Mouse (Mus musculus) MEL (cell line): ENCODE results near the gene Cic. TPM values are rescaled to one million over a fixed set of nuclear protein-coding genes. Genes with fewer than 3 reads are reported as not detected.

Experiments
- DNase-seq: peaks from one replicate; pipeline ENCODE4 v3.0.0; 2011; ENCODE audit warnings: low read depth, low spot score
- H3K27ac ChIP-seq: 2 replicates; pipeline ENCODE4 v1.5.1; 2012; ENCODE audit warnings: low read depth, mild to moderate bottlenecking, control low read depth, low read length, moderate library complexity; ENCODE audit not compliant: control insufficient read depth
- H3K27me3 ChIP-seq, 2 experiments: fragments of 150-350 bp in 1 of 2; sonication (generic) in 1 of 2; 2 replicates each; pipeline ENCODE4 v1.6.1; 2012; ENCODE audit warnings: low read length in 2 of 2, mild to moderate bottlenecking in 2 of 2, improper control_type of control experiment in 1 of 2, moderate library complexity in 1 of 2; ENCODE audit not compliant: insufficient read depth in 2 of 2, control insufficient read depth in 1 of 2
- H3K36me3 ChIP-seq, 2 experiments: 2 replicates each; pipeline ENCODE4 v1.6.1; 2012 to 2014; ENCODE audit warnings: low read length in 2 of 2, improper control_type of control experiment in 1 of 2, inconsistent platforms in 1 of 2, mild to moderate bottlenecking in 1 of 2; ENCODE audit not compliant: insufficient read depth in 2 of 2, control insufficient read depth in 1 of 2
- H3K4me1 ChIP-seq, 2 experiments: fragments of 150-350 bp in 1 of 2; sonication (generic) in 1 of 2; 2 replicates each; pipeline ENCODE4 v1.6.1; 2012; ENCODE audit warnings: low read length in 2 of 2, improper control_type of control experiment in 1 of 2, mild to moderate bottlenecking in 1 of 2; ENCODE audit not compliant: insufficient read depth in 2 of 2, control insufficient read depth in 1 of 2
- H3K4me3 ChIP-seq, 2 experiments: fragments of 150-350 bp in 1 of 2; sonication (generic) in 1 of 2; 2 replicates each; pipeline ENCODE4 v1.5.1; 2012; ENCODE audit warnings: low read depth in 2 of 2, low read length in 2 of 2, mild to moderate bottlenecking in 2 of 2, moderate library complexity in 2 of 2, control low read depth in 1 of 2, improper control_type of control experiment in 1 of 2; ENCODE audit not compliant: control insufficient read depth in 1 of 2, insufficient read depth in 1 of 2
- H3K79me2 ChIP-seq: 2 replicates; pipeline ENCODE4 v1.6.1; 2012; ENCODE audit warnings: mild to moderate bottlenecking, low read length, moderate library complexity; ENCODE audit not compliant: control insufficient read depth, poor library complexity, insufficient read depth
- H3K9ac ChIP-seq: 2 replicates; pipeline ENCODE4 v1.6.1; 2012; ENCODE audit warnings: low read depth, mild to moderate bottlenecking, control low read depth, low read length, moderate library complexity; ENCODE audit not compliant: control insufficient read depth, poor library complexity, severe bottlenecking
- H3K9me3 ChIP-seq: fragments of 150-350 bp; sonication (generic); replicated peaks from 2 replicates; pipeline ENCODE4 v1.6.1; 2012; ENCODE audit warnings: mild to moderate bottlenecking, low read length, improper control_type of control experiment, moderate library complexity; ENCODE audit not compliant: insufficient read depth
- CHD1 ChIP-seq: IDR thresholded peaks from 2 replicates; pipeline ENCODE4 v1.6.1; 2012; ENCODE audit warnings: low read depth, mild to moderate bottlenecking, inconsistent platforms, low read length, improper control_type of control experiment
- CHD2 ChIP-seq: IDR thresholded peaks from 2 replicates; pipeline ENCODE4 v1.6.1; 2011; ENCODE audit warnings: low read length, improper control_type of control experiment
- CTCF ChIP-seq, 3 experiments: IDR thresholded peaks in 2 of 3; conservative IDR thresholded peaks in 1 of 3; 2 replicates each; pipeline ENCODE4 v1.5.1; 2011 to 2012; ENCODE audit warnings: low read length in 3 of 3, low read depth in 2 of 3, mild to moderate bottlenecking in 2 of 3, improper control_type of control experiment in 1 of 3, inconsistent platforms in 1 of 3, mixed read lengths in 1 of 3, moderate library complexity in 1 of 3; ENCODE audit not compliant: control insufficient read depth in 1 of 3, insufficient read depth in 1 of 3, poor library complexity in 1 of 3, severe bottlenecking in 1 of 3
- ELF1 ChIP-seq: IDR thresholded peaks from 2 replicates; pipeline ENCODE4 v1.6.1; 2014; ENCODE audit warnings: low read depth, mild to moderate bottlenecking, inconsistent platforms, low read length, improper control_type of control experiment, moderate library complexity
- EP300 ChIP-seq, 2 experiments: IDR thresholded peaks; 2 replicates each; pipeline ENCODE4 v1.6.1; 2011; ENCODE audit warnings: improper control_type of control experiment in 2 of 2, low read length in 2 of 2, low read depth in 1 of 2, mild to moderate bottlenecking in 1 of 2
- ETS1 ChIP-seq: IDR thresholded peaks from 2 replicates; pipeline ENCODE4 v1.6.1; 2012; ENCODE audit warnings: low read depth, mild to moderate bottlenecking, inconsistent platforms, low read length, improper control_type of control experiment, moderate library complexity
- HCFC1 ChIP-seq: IDR thresholded peaks from 2 replicates; pipeline ENCODE4 v1.6.1; 2012; ENCODE audit warnings: low read depth, mild to moderate bottlenecking, inconsistent platforms, low read length, improper control_type of control experiment, moderate library complexity
- JUND ChIP-seq: IDR thresholded peaks from 2 replicates; pipeline ENCODE4 v1.6.1; 2011; ENCODE audit warnings: low read depth, mild to moderate bottlenecking, improper control_type of control experiment, low read length
- KAT2A ChIP-seq: conservative IDR thresholded peaks from 2 replicates; pipeline ENCODE4 v1.6.1; 2012; ENCODE audit warnings: low read depth, low read length, improper control_type of control experiment, inconsistent platforms
- MAFK ChIP-seq: IDR thresholded peaks from 2 replicates; pipeline ENCODE4 v1.6.1; 2011; ENCODE audit warnings: low read depth, mild to moderate bottlenecking, low read length, improper control_type of control experiment, borderline replicate concordance
- NELFE ChIP-seq: IDR thresholded peaks from 2 replicates; pipeline ENCODE4 v1.6.1; 2011; ENCODE audit warnings: low read depth, low read length, improper control_type of control experiment
- POLR2AphosphoS2 ChIP-seq: IDR thresholded peaks from 2 replicates; pipeline ENCODE4 v1.6.1; 2011; ENCODE audit warnings: low read length, improper control_type of control experiment
- RAD21 ChIP-seq: IDR thresholded peaks from 2 replicates; pipeline ENCODE4 v1.6.1; 2011; ENCODE audit warnings: mild to moderate bottlenecking, low read depth, low read length, improper control_type of control experiment
- RCOR1 ChIP-seq: IDR thresholded peaks from 2 replicates; pipeline ENCODE4 v1.6.1; 2012; ENCODE audit warnings: low read depth, mild to moderate bottlenecking, inconsistent platforms, low read length, improper control_type of control experiment
- SIN3A ChIP-seq: IDR thresholded peaks from 2 replicates; pipeline ENCODE4 v1.6.1; 2012; ENCODE audit warnings: low read length, improper control_type of control experiment, inconsistent platforms
- SMC3 ChIP-seq: IDR thresholded peaks from 2 replicates; pipeline ENCODE4 v1.6.1; 2011; ENCODE audit warnings: low read depth, low read length, improper control_type of control experiment
- TAL1 ChIP-seq: IDR thresholded peaks from 2 replicates; pipeline ENCODE4 v1.6.1; 2012; ENCODE audit warnings: mild to moderate bottlenecking, inconsistent platforms, low read length, moderate library complexity, mixed read lengths
- TBP ChIP-seq: IDR thresholded peaks from 2 replicates; pipeline ENCODE4 v1.8.0; 2011; ENCODE audit warnings: low read depth, low read length, improper control_type of control experiment
- UBTF ChIP-seq: IDR thresholded peaks from 2 replicates; pipeline ENCODE4 v1.6.1; 2012; ENCODE audit warnings: low read depth, mild to moderate bottlenecking, inconsistent platforms, low read length, improper control_type of control experiment, moderate library complexity, borderline replicate concordance; ENCODE audit not compliant: insufficient read depth
- ZC3H11A ChIP-seq: IDR thresholded peaks from 2 replicates; pipeline ENCODE4 v1.6.1; 2012; ENCODE audit warnings: low read depth, mild to moderate bottlenecking, inconsistent platforms, low read length, improper control_type of control experiment
- polyA plus RNA-seq, 2 experiments: library from polyadenylated mRNA; stranded (reverse) in 1 of 2; unstranded in 1 of 2; fragments of >175 nt in 1 of 2; fragments of >200 nt in 1 of 2; gene quantifications; 2 replicates each; pipeline versions ENCODE4 v1.2.1 to v1.2.4; 2012; ENCODE audit warnings: low replicate concordance in 2 of 2, low read depth in 1 of 2; ENCODE audit not compliant: insufficient read length in 2 of 2, insufficient read depth in 1 of 2, missing spikeins in 1 of 2
- total RNA-seq: library from RNA; depleted of rRNA; stranded (reverse); fragments of 300-350 nt; gene quantifications from 2 replicates; pipeline ENCODE4 v1.2.3, GENCODE M21; 2012

The Cic gene
- total and polyA plus RNA-seq, 3 experiments = 56.6 to 157 (median 157) TPM

DNA sequence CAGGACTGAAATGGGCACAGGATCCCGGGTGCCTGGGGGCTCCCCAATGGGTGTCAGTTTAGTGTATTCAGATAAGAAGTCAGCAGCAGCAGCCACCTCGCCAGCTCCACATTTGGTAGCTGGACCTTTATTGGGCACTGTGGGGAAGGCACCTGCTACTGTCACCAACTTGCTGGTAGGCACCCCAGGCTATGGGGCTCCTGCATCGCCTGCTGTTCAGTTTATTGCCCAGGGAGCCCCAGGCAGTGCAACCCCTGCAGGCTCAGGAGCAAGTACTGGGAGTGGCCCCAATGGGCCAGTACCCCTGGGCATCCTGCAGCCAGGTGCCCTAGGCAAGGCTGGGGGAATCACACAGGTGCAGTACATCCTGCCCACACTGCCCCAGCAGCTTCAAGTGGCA lies 21.2 kb downstream of the Cic start:
- Histone ChIP-seq H3K9ac (no peak overlapping the region), H3K4me1 (peaks cover 2 to 19% of the 10 kb centered on the region in 2 experiments; a peak in 3 of 4 replicates), H3K36me3 (peaks cover 17 to 34% of the 10 kb centered on the region in 2 experiments), H3K4me3 (no peak overlapping the region), H3K79me2 (peaks cover 20% of the 10 kb centered on the region), H3K27me3 (no peaks in the 10 kb centered on the region), H3K27ac (no peak overlapping the region), H3K9me3 (no peaks in the 10 kb centered on the region)
- TF ChIP-seq CHD2 = no peak
- no peak for TF ChIP-seq ELF1
- no peak for TF ChIP-seq SIN3A
- TF ChIP-seq POLR2AphosphoS2 = no peak
- no peak for TF ChIP-seq RCOR1
- no peak for TF ChIP-seq TBP
- TF ChIP-seq MAFK = no peak
- TF ChIP-seq ZC3H11A = no peak
- no peak for TF ChIP-seq ETS1
- no peak for TF ChIP-seq KAT2A
- no peak for TF ChIP-seq EP300 (IDR thresholded peaks at IDR 0.05; ENCODE audit: low read depth in 1 of 2, low read length in 2 of 2)
- TF ChIP-seq NELFE = no peak
- no peak for TF ChIP-seq UBTF
- TF ChIP-seq CHD1 = no peak
- no peak for TF ChIP-seq JUND
- TF ChIP-seq HCFC1 = no peak
- TF ChIP-seq TAL1 = no peak
- no peak for DNase-seq

DNA sequence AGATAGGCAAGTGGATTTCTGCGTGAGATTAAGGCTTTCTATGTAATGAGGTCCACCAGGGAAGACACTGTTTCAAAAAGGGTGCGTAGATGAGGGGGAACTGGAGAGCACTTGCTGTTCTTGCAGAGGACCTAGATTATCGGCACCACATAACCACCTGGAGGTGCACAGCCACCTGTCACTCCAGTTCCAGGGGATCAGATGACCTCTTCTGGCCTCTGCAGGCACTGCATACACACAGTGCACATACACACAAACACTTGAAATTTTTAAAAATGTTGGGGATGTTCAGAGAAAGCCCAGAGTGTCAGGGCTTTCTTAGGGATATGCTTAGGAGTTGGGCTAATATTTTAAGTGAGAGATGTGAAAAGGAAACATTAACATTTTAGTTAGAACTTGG lies 22.4 kb downstream of the Cic start:
- Histone ChIP-seq H3K9ac (no peak overlapping the region), H3K27ac (no peak overlapping the region), H3K4me3 (no peak overlapping the region), H3K36me3 (peaks cover 7 to 34% of the 10 kb centered on the region in 2 experiments), H3K79me2 (peaks cover 8% of the 10 kb centered on the region; the same call in 1 of the 2 replicates), H3K9me3 (no peaks in the 10 kb centered on the region), H3K4me1 (peaks cover 0 to 14% of the 10 kb centered on the region in 2 experiments; a peak in 2 of 4 replicates), H3K27me3 (no peaks in the 10 kb centered on the region)
- DNase-seq = peak; percentile 40
- peak; percentile 18 for TF ChIP-seq RAD21
- no peak for TF ChIP-seq TBP
- peak; percentile 33 to 52 (median 47) for TF ChIP-seq CTCF (IDR thresholded peaks at IDR 0.05 in 2 of 3, conservative IDR thresholded peaks at IDR 0.05 in 1 of 3; ENCODE audit: control insufficient read depth in 1 of 3, insufficient read depth in 1 of 3, low read depth in 2 of 3, low read length in 3 of 3, poor library complexity in 1 of 3, severe bottlenecking in 1 of 3)
- peak; percentile 33; the same call in 1 of the 2 replicates for TF ChIP-seq SMC3
